Mouse (Mus musculus): Measurements from ENCODE around the gene Rab5c. TPM values are rescaled to one million over a fixed set of nuclear protein-coding genes. Genes with fewer than 3 reads are reported as not detected.

Gene Rab5c
- polyA plus RNA-seq, 1 experiment from 2014 or later, result 43.3 TPM

DNA sequence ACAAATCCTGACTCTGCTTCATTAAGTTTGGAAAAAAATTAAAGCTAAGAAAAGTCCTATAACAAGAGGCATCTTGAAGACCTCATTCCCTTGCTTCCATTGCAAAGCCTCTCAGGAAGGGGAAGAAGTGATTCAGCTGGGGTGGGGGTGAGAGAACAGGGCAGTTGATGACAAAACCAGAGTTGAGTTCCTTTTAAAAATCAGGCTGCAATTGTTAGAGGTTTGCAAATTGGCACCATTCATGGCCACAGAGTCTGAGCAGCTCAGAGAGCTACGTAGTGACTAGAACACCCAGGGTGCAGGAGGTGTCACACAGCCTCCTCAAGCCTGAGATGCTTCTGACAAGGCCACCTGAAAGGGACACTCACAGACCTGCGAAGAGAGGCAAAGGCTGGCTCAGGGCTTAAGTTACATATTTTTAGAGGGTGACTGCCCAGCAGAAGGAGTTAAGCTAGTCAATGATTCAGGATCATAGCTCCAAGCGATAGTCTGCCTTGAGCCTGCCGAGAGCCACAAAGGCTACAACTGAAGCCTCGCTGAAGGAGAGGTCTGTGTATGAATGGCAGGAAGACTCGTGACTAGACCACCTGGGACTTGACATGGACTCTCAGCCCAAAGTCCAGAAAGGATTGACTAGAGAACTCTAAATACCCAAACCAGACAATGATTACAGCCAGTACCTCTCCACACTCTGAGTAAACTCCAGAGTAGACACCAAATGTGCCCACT is 7.4 kb downstream of the Rab5c start:
- 0 out of 2 replicates have a peak, but pooled peaks cover 2% of the 10 kb centered on the region for H3K36me3 ChIP-seq (ENCODE audit: control insufficient read depth, insufficient read depth, low read length)
- no peaks in the 10 kb centered on the region for H3K4me1 ChIP-seq (ENCODE audit: control insufficient read depth, insufficient read depth, low read length)
- no peak overlapping the region for H3K27ac ChIP-seq (ENCODE audit: low read length)
- no peaks in the 10 kb centered on the region for H3K9me3 ChIP-seq (replicated peaks; ENCODE audit: control insufficient read depth, low read length, poor library complexity, severe bottlenecking)
- ATAC-seq, result no peak
- H3K4me3 ChIP-seq (ENCODE audit: low read depth, low read length), result no peak overlapping the region
- no peaks in the 10 kb centered on the region for H3K27me3 ChIP-seq (ENCODE audit: control insufficient read depth, insufficient read depth, low read depth, low read length)
- H3K4me2 ChIP-seq (ENCODE audit: low read length), result no peak overlapping the region
- H3K9ac ChIP-seq (ENCODE audit: low read depth, low read length), result no peak overlapping the region
- 86% methylated on average over 6 of the region's 6 CpGs for WGBS

GRCm38 (mm10) chr11:100729976-100730375 is 8.0 kb downstream of the Rab5c start:
- no peak for ATAC-seq
- H3K27ac ChIP-seq (ENCODE audit: low read length), result no peak overlapping the region
- 91% methylated on average over 4 of the region's 4 CpGs for WGBS
- no peaks in the 10 kb centered on the region for H3K9me3 ChIP-seq (replicated peaks; ENCODE audit: control insufficient read depth, low read length, poor library complexity, severe bottlenecking)
- H3K27me3 ChIP-seq (ENCODE audit: control insufficient read depth, insufficient read depth, low read depth, low read length), result no peaks in the 10 kb centered on the region
- H3K4me3 ChIP-seq (ENCODE audit: low read depth, low read length), result no peak overlapping the region
- H3K4me2 ChIP-seq (ENCODE audit: low read length), result no peak overlapping the region
- H3K4me1 ChIP-seq (ENCODE audit: control insufficient read depth, insufficient read depth, low read length), result no peaks in the 10 kb centered on the region
- H3K36me3 ChIP-seq (ENCODE audit: control insufficient read depth, insufficient read depth, low read length), result 0 out of 2 replicates have a peak, but pooled peaks cover 2% of the 10 kb centered on the region
- H3K9ac ChIP-seq (ENCODE audit: low read depth, low read length), result no peak overlapping the region

DNA sequence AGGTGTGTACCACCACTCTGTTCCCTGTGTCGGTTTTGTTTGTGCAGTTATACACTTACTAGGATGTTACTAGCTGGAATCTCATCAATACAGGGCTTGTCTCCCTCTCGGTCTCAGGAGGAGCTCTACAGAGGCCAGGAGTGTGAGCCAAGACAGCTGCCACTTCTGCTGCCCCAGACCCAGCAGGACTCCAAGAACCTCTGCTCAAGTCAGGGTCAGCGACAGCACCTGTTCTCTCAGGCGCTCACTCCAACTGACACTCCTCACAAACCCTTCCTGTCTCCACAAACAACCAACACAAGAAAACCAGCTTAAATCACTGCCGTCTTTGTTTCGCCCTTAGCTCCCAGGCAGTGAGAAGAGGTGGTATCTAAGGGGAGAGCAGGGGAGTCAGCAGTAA is 9.4 kb downstream of the Rab5c start:
- no peak overlapping the region for H3K4me2 ChIP-seq (ENCODE audit: low read length)
- no peak overlapping the region for H3K4me3 ChIP-seq (ENCODE audit: low read depth, low read length)
- no peak overlapping the region for H3K27ac ChIP-seq (ENCODE audit: low read length)
- 84% methylated on average over 6 of the region's 6 CpGs for WGBS
- H3K9me3 ChIP-seq (replicated peaks; ENCODE audit: control insufficient read depth, low read length, poor library complexity, severe bottlenecking), result no peaks in the 10 kb centered on the region
- H3K9ac ChIP-seq (ENCODE audit: low read depth, low read length), result no peak overlapping the region
- H3K4me1 ChIP-seq (ENCODE audit: control insufficient read depth, insufficient read depth, low read length), result no peaks in the 10 kb centered on the region
- ATAC-seq, result no peak
- H3K36me3 ChIP-seq (ENCODE audit: control insufficient read depth, insufficient read depth, low read length), result 0 out of 2 replicates have a peak, but pooled peaks cover 2% of the 10 kb centered on the region
- no peaks in the 10 kb centered on the region for H3K27me3 ChIP-seq (ENCODE audit: control insufficient read depth, insufficient read depth, low read depth, low read length)

- WGBS, result 98% methylated on average over 3 of the region's 3 CpGs
These were observed 10.8 kb downstream of the Rab5c start for GRCm38 (mm10) chr11:100727201-100727600.

GRCm38 (mm10) chr11:100724919-100725512 is 13.0 kb downstream of the Rab5c start:
- no peaks in the 10 kb centered on the region for H3K27me3 ChIP-seq (ENCODE audit: control insufficient read depth, insufficient read depth, low read depth, low read length)
- WGBS, result 72% methylated on average over 5 of the region's 5 CpGs
- H3K9ac ChIP-seq (ENCODE audit: low read depth, low read length), result no peak overlapping the region
- H3K4me2 ChIP-seq (ENCODE audit: low read length), result no peak overlapping the region
- 0 out of 2 replicates have a peak, but pooled peaks cover 2% of the 10 kb centered on the region for H3K36me3 ChIP-seq (ENCODE audit: control insufficient read depth, insufficient read depth, low read length)
- no peak for ATAC-seq
- no peaks in the 10 kb centered on the region for H3K4me1 ChIP-seq (ENCODE audit: control insufficient read depth, insufficient read depth, low read length)
- no peak overlapping the region for H3K27ac ChIP-seq (ENCODE audit: low read length)
- no peaks in the 10 kb centered on the region for H3K9me3 ChIP-seq (replicated peaks; ENCODE audit: control insufficient read depth, low read length, poor library complexity, severe bottlenecking)
- H3K4me3 ChIP-seq (ENCODE audit: low read depth, low read length), result no peak overlapping the region

More at GRCm38 (mm10) chr11:100727201-100727600, 10.8 kb downstream of the Rab5c start:
- no peak for ATAC-seq
- no peak overlapping the region for H3K4me3 ChIP-seq (ENCODE audit: low read depth, low read length)
- H3K9ac ChIP-seq (ENCODE audit: low read depth, low read length), result no peak overlapping the region
- no peak overlapping the region for H3K27ac ChIP-seq (ENCODE audit: low read length)
- no peak overlapping the region for H3K4me2 ChIP-seq (ENCODE audit: low read length)
- no peaks in the 10 kb centered on the region for H3K27me3 ChIP-seq (ENCODE audit: control insufficient read depth, insufficient read depth, low read depth, low read length)
- no peaks in the 10 kb centered on the region for H3K9me3 ChIP-seq (replicated peaks; ENCODE audit: control insufficient read depth, low read length, poor library complexity, severe bottlenecking)
- no peaks in the 10 kb centered on the region for H3K4me1 ChIP-seq (ENCODE audit: control insufficient read depth, insufficient read depth, low read length)
- H3K36me3 ChIP-seq (ENCODE audit: control insufficient read depth, insufficient read depth, low read length), result 0 out of 2 replicates have a peak, but pooled peaks cover 2% of the 10 kb centered on the region

- no peaks in the 10 kb centered on the region for H3K27me3 ChIP-seq (ENCODE audit: control insufficient read depth, insufficient read depth, low read depth, low read length)
- H3K36me3 ChIP-seq (ENCODE audit: control insufficient read depth, insufficient read depth, low read length), result peaks cover 9% of the 10 kb centered on the region
- ATAC-seq, result no peak
- H3K9ac ChIP-seq (ENCODE audit: low read depth, low read length), result no peak overlapping the region
- no peaks in the 10 kb centered on the region for H3K9me3 ChIP-seq (replicated peaks; ENCODE audit: control insufficient read depth, low read length, poor library complexity, severe bottlenecking)
- H3K4me1 ChIP-seq (ENCODE audit: control insufficient read depth, insufficient read depth, low read length), result no peaks in the 10 kb centered on the region
- no peak overlapping the region for H3K4me3 ChIP-seq (ENCODE audit: low read depth, low read length)
- 55% methylated on average over 2 of the region's 2 CpGs for WGBS
- no peak overlapping the region for H3K4me2 ChIP-seq (ENCODE audit: low read length)
- H3K27ac ChIP-seq (ENCODE audit: low read length), result no peak overlapping the region
These were observed 15.5 kb downstream of the Rab5c start for GRCm38 (mm10) chr11:100722493-100723028.

- no peaks in the 10 kb centered on the region for H3K9me3 ChIP-seq (replicated peaks; ENCODE audit: control insufficient read depth, low read length, poor library complexity, severe bottlenecking)
- peaks cover 9% of the 10 kb centered on the region for H3K36me3 ChIP-seq (ENCODE audit: control insufficient read depth, insufficient read depth, low read length)
- H3K9ac ChIP-seq (ENCODE audit: low read depth, low read length), result no peak overlapping the region
- no peak overlapping the region for H3K4me3 ChIP-seq (ENCODE audit: low read depth, low read length)
- no peak for ATAC-seq
- peak overlapping the region; percentile 1; the same call in 1 of the 2 replicates for H3K27ac ChIP-seq (ENCODE audit: low read length)
- H3K4me1 ChIP-seq (ENCODE audit: control insufficient read depth, insufficient read depth, low read length), result no peaks in the 10 kb centered on the region
- no peaks in the 10 kb centered on the region for H3K27me3 ChIP-seq (ENCODE audit: control insufficient read depth, insufficient read depth, low read depth, low read length)
- no peak overlapping the region for H3K4me2 ChIP-seq (ENCODE audit: low read length)
- 72% methylated on average over 8 of the region's 8 CpGs for whole genome bisulfite sequencing
These were observed 16.1 kb downstream of the Rab5c start for GRCm38 (mm10) chr11:100721776-100722492.

DNA sequence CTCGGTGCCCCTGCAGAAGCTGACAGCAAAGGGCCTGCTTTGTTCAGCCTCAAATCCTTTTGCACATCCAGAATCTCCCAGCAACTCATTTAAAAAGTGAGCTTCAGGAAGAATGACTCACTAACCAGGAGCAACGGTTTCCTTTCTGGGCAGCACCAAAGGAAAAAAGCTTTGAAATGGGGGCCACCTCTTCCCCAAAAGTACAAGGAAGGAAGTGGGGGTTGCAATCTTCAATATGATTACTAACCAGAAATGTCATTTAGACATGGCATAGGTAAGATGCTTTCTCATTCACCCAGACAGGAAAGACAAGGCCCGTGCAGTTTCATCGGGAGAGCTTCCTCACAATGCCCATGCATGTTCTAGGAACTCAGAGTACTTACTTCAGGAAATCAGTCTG is 16.8 kb downstream of the Rab5c start:
- Histone ChIP-seq H3K9me3 (replicated peaks; ENCODE audit: control insufficient read depth, low read length, poor library complexity, severe bottlenecking) (no peaks in the 10 kb centered on the region), H3K36me3 (ENCODE audit: control insufficient read depth, insufficient read depth, low read length) (peaks cover 13% of the 10 kb centered on the region), H3K27me3 (ENCODE audit: control insufficient read depth, insufficient read depth, low read depth, low read length) (no peaks in the 10 kb centered on the region), H3K27ac (ENCODE audit: low read length) (no peak overlapping the region), H3K4me1 (ENCODE audit: control insufficient read depth, insufficient read depth, low read length) (no peaks in the 10 kb centered on the region), H3K9ac (ENCODE audit: low read depth, low read length) (no peak overlapping the region), H3K4me2 (ENCODE audit: low read length) (no peak overlapping the region), H3K4me3 (ENCODE audit: low read depth, low read length) (no peak overlapping the region)
- 51% methylated on average over 4 of the region's 4 CpGs for WGBS
- no peak for ATAC-seq

Data from midbrain, embryonic 16.5 days (tissue).